Mouse (Mus musculus) brain, embryonic 14.5 days (tissue): ENCODE results near the gene Olah.

Source experiments
- CTCF ChIP-seq: fragments of 200-500 bp; IDR thresholded peaks from 2 replicates; pipeline ENCODE4 v1.5.1; 2012; ENCODE audit warnings: inconsistent platforms, mild to moderate bottlenecking, moderate library complexity, borderline replicate concordance; ENCODE audit not compliant: insufficient read depth, insufficient read length; ENCODE audit errors: extremely low read depth
- POLR2A ChIP-seq: fragments of 200-500 bp; IDR thresholded peaks from 2 replicates; pipeline ENCODE4 v1.6.1; 2012; ENCODE audit warnings: mild to moderate bottlenecking, inconsistent platforms, borderline replicate concordance; ENCODE audit not compliant: poor library complexity, insufficient read depth, insufficient read length, severe bottlenecking; ENCODE audit errors: extremely low read depth

DNA sequence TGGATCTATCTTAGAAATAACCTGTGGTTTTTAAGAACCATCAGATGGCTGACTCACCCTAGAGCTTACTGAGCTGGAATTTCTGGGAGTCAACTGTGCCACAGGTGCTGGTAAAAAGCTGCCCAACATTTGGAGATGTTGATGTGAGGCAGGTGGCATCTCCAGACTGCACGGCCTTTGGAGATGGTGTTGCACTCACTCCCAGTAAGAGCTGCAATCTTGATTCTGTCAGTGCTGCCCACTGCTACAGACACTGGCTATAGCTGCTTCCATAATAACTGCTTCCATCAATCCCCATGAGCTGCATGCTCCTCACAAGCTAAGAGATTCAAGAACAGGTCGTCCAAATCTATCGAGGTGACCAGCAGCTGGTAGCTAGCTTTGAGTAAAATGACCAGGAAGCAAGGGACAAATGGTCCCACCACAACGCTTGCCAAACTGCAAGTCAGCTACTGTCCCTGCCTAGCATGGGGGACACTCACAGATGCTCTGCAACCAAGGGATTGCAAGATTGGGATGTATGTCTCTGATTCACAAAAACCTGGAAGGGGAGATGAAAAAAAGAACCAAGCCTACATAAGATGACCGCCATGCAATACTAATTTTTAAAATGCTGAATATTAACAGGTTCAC is 65.8 kb downstream of the Olah start:
- TF ChIP-seq POLR2A, result no peak
- no peak for TF ChIP-seq CTCF
